Mouse (Mus musculus) MEL (cell line): Measurements from ENCODE around the gene Prkcq. TPM values are rescaled to one million over a fixed set of nuclear protein-coding genes. Genes with fewer than 3 reads are reported as not detected.

ENCODE experiments used
- DNase-seq: peaks from one replicate; pipeline ENCODE4 v3.0.0; 2011; ENCODE audit warnings: low read depth, low spot score
- H3K27ac ChIP-seq: 2 replicates; pipeline ENCODE4 v1.5.1; 2012; ENCODE audit warnings: low read depth, mild to moderate bottlenecking, control low read depth, low read length, moderate library complexity; ENCODE audit not compliant: control insufficient read depth
- H3K27me3 ChIP-seq, 2 experiments: fragments of 150-350 bp in 1 of 2; sonication (generic) in 1 of 2; 2 replicates each; pipeline ENCODE4 v1.6.1; 2012; ENCODE audit warnings: low read length in 2 of 2, mild to moderate bottlenecking in 2 of 2, improper control_type of control experiment in 1 of 2, moderate library complexity in 1 of 2; ENCODE audit not compliant: insufficient read depth in 2 of 2, control insufficient read depth in 1 of 2
- H3K36me3 ChIP-seq, 2 experiments: 2 replicates each; pipeline ENCODE4 v1.6.1; 2012 to 2014; ENCODE audit warnings: low read length in 2 of 2, improper control_type of control experiment in 1 of 2, inconsistent platforms in 1 of 2, mild to moderate bottlenecking in 1 of 2; ENCODE audit not compliant: insufficient read depth in 2 of 2, control insufficient read depth in 1 of 2
- H3K4me1 ChIP-seq, 2 experiments: fragments of 150-350 bp in 1 of 2; sonication (generic) in 1 of 2; 2 replicates each; pipeline ENCODE4 v1.6.1; 2012; ENCODE audit warnings: low read length in 2 of 2, improper control_type of control experiment in 1 of 2, mild to moderate bottlenecking in 1 of 2; ENCODE audit not compliant: insufficient read depth in 2 of 2, control insufficient read depth in 1 of 2
- H3K4me3 ChIP-seq, 2 experiments: fragments of 150-350 bp in 1 of 2; sonication (generic) in 1 of 2; 2 replicates each; pipeline ENCODE4 v1.5.1; 2012; ENCODE audit warnings: low read depth in 2 of 2, low read length in 2 of 2, mild to moderate bottlenecking in 2 of 2, moderate library complexity in 2 of 2, control low read depth in 1 of 2, improper control_type of control experiment in 1 of 2; ENCODE audit not compliant: control insufficient read depth in 1 of 2, insufficient read depth in 1 of 2
- H3K79me2 ChIP-seq: 2 replicates; pipeline ENCODE4 v1.6.1; 2012; ENCODE audit warnings: mild to moderate bottlenecking, low read length, moderate library complexity; ENCODE audit not compliant: control insufficient read depth, poor library complexity, insufficient read depth
- H3K9ac ChIP-seq: 2 replicates; pipeline ENCODE4 v1.6.1; 2012; ENCODE audit warnings: low read depth, mild to moderate bottlenecking, control low read depth, low read length, moderate library complexity; ENCODE audit not compliant: control insufficient read depth, poor library complexity, severe bottlenecking
- H3K9me3 ChIP-seq: fragments of 150-350 bp; sonication (generic); replicated peaks from 2 replicates; pipeline ENCODE4 v1.6.1; 2012; ENCODE audit warnings: mild to moderate bottlenecking, low read length, improper control_type of control experiment, moderate library complexity; ENCODE audit not compliant: insufficient read depth
- CHD1 ChIP-seq: IDR thresholded peaks from 2 replicates; pipeline ENCODE4 v1.6.1; 2012; ENCODE audit warnings: low read depth, mild to moderate bottlenecking, inconsistent platforms, low read length, improper control_type of control experiment
- CHD2 ChIP-seq: IDR thresholded peaks from 2 replicates; pipeline ENCODE4 v1.6.1; 2011; ENCODE audit warnings: low read length, improper control_type of control experiment
- CTCF ChIP-seq, 3 experiments: IDR thresholded peaks in 2 of 3; conservative IDR thresholded peaks in 1 of 3; 2 replicates each; pipeline ENCODE4 v1.5.1; 2011 to 2012; ENCODE audit warnings: low read length in 3 of 3, low read depth in 2 of 3, mild to moderate bottlenecking in 2 of 3, improper control_type of control experiment in 1 of 3, inconsistent platforms in 1 of 3, mixed read lengths in 1 of 3, moderate library complexity in 1 of 3; ENCODE audit not compliant: control insufficient read depth in 1 of 3, insufficient read depth in 1 of 3, poor library complexity in 1 of 3, severe bottlenecking in 1 of 3
- EP300 ChIP-seq, 2 experiments: IDR thresholded peaks; 2 replicates each; pipeline ENCODE4 v1.6.1; 2011; ENCODE audit warnings: improper control_type of control experiment in 2 of 2, low read length in 2 of 2, low read depth in 1 of 2, mild to moderate bottlenecking in 1 of 2
- GABPA ChIP-seq: IDR thresholded peaks from 2 replicates; pipeline ENCODE4 v1.6.1; 2012; ENCODE audit warnings: low read depth, mild to moderate bottlenecking, inconsistent platforms, low read length, improper control_type of control experiment, moderate library complexity
- GATA1 ChIP-seq: IDR thresholded peaks from 2 replicates; pipeline ENCODE4 v1.6.1; 2011; ENCODE audit warnings: low read depth, low read length, improper control_type of control experiment
- JUND ChIP-seq: IDR thresholded peaks from 2 replicates; pipeline ENCODE4 v1.6.1; 2011; ENCODE audit warnings: low read depth, mild to moderate bottlenecking, improper control_type of control experiment, low read length
- MAFK ChIP-seq: IDR thresholded peaks from 2 replicates; pipeline ENCODE4 v1.6.1; 2011; ENCODE audit warnings: low read depth, mild to moderate bottlenecking, low read length, improper control_type of control experiment, borderline replicate concordance
- MAX ChIP-seq: IDR thresholded peaks from 2 replicates; pipeline ENCODE4 v1.6.1; 2011; ENCODE audit warnings: low read length, improper control_type of control experiment
- MEF2A ChIP-seq: IDR thresholded peaks from 2 replicates; pipeline ENCODE4 v1.6.1; 2014; ENCODE audit warnings: low read depth, mild to moderate bottlenecking, inconsistent platforms, low read length, improper control_type of control experiment; ENCODE audit not compliant: poor library complexity, insufficient replicate concordance, severe bottlenecking; ENCODE audit errors: extremely low read depth
- MYB ChIP-seq: IDR thresholded peaks from 2 replicates; pipeline ENCODE4 v1.6.1; 2011; ENCODE audit warnings: mild to moderate bottlenecking, low read depth, low read length, improper control_type of control experiment
- MYC ChIP-seq: IDR thresholded peaks from 2 replicates; pipeline ENCODE4 v1.6.1; 2011; ENCODE audit warnings: low read depth, mild to moderate bottlenecking, low read length, improper control_type of control experiment, moderate library complexity
- NELFE ChIP-seq: IDR thresholded peaks from 2 replicates; pipeline ENCODE4 v1.6.1; 2011; ENCODE audit warnings: low read depth, low read length, improper control_type of control experiment
- NRF1 ChIP-seq: IDR thresholded peaks from 2 replicates; pipeline ENCODE4 v1.6.1; 2014; ENCODE audit warnings: low read depth, mild to moderate bottlenecking, inconsistent platforms, low read length, improper control_type of control experiment, moderate library complexity; ENCODE audit not compliant: poor library complexity, insufficient read depth, severe bottlenecking
- POLR2A ChIP-seq, 2 experiments: IDR thresholded peaks; 2 replicates each; pipeline ENCODE4 v1.6.1; 2011 to 2012; ENCODE audit warnings: low read length in 2 of 2, mild to moderate bottlenecking in 2 of 2, control low read depth in 1 of 2, improper control_type of control experiment in 1 of 2, low read depth in 1 of 2, moderate library complexity in 1 of 2; ENCODE audit not compliant: control insufficient read depth in 1 of 2, insufficient read depth in 1 of 2, poor library complexity in 1 of 2
- POLR2AphosphoS5 ChIP-seq: IDR thresholded peaks from 2 replicates; pipeline ENCODE4 v1.6.1; 2012; ENCODE audit warnings: low read depth, borderline replicate concordance, mild to moderate bottlenecking, inconsistent platforms, low read length, moderate library complexity, mixed read lengths
- RAD21 ChIP-seq: IDR thresholded peaks from 2 replicates; pipeline ENCODE4 v1.6.1; 2011; ENCODE audit warnings: mild to moderate bottlenecking, low read depth, low read length, improper control_type of control experiment
- SIN3A ChIP-seq: IDR thresholded peaks from 2 replicates; pipeline ENCODE4 v1.6.1; 2012; ENCODE audit warnings: low read length, improper control_type of control experiment, inconsistent platforms
- SMC3 ChIP-seq: IDR thresholded peaks from 2 replicates; pipeline ENCODE4 v1.6.1; 2011; ENCODE audit warnings: low read depth, low read length, improper control_type of control experiment
- TAL1 ChIP-seq: IDR thresholded peaks from 2 replicates; pipeline ENCODE4 v1.6.1; 2012; ENCODE audit warnings: mild to moderate bottlenecking, inconsistent platforms, low read length, moderate library complexity, mixed read lengths
- UBTF ChIP-seq: IDR thresholded peaks from 2 replicates; pipeline ENCODE4 v1.6.1; 2012; ENCODE audit warnings: low read depth, mild to moderate bottlenecking, inconsistent platforms, low read length, improper control_type of control experiment, moderate library complexity, borderline replicate concordance; ENCODE audit not compliant: insufficient read depth
- USF1 ChIP-seq: IDR thresholded peaks from 2 replicates; pipeline ENCODE4 v1.6.1; 2014; ENCODE audit warnings: low read depth, mild to moderate bottlenecking, inconsistent platforms, low read length, improper control_type of control experiment, moderate library complexity
- USF2 ChIP-seq, 2 experiments: IDR thresholded peaks; 2 replicates each; pipeline ENCODE4 v1.6.1; 2011 to 2012; ENCODE audit warnings: improper control_type of control experiment in 2 of 2, low read length in 2 of 2, borderline replicate concordance in 1 of 2, inconsistent platforms in 1 of 2, low read depth in 1 of 2, mild to moderate bottlenecking in 1 of 2; ENCODE audit not compliant: insufficient read depth in 1 of 2
- ZKSCAN1 ChIP-seq: IDR thresholded peaks from 2 replicates; pipeline ENCODE4 v1.6.1; 2012; ENCODE audit warnings: low read depth, mild to moderate bottlenecking, inconsistent platforms, low read length, improper control_type of control experiment, moderate library complexity
- ZMIZ1 ChIP-seq: IDR thresholded peaks from 2 replicates; pipeline ENCODE4 v1.6.1; 2012; ENCODE audit warnings: low read depth, mild to moderate bottlenecking, inconsistent platforms, low read length, improper control_type of control experiment, moderate library complexity
- polyA plus RNA-seq, 2 experiments: library from polyadenylated mRNA; stranded (reverse) in 1 of 2; unstranded in 1 of 2; fragments of >175 nt in 1 of 2; fragments of >200 nt in 1 of 2; gene quantifications; 2 replicates each; pipeline versions ENCODE4 v1.2.1 to v1.2.4; 2012; ENCODE audit warnings: low replicate concordance in 2 of 2, low read depth in 1 of 2; ENCODE audit not compliant: insufficient read length in 2 of 2, insufficient read depth in 1 of 2, missing spikeins in 1 of 2
- total RNA-seq: library from RNA; depleted of rRNA; stranded (reverse); fragments of 300-350 nt; gene quantifications from 2 replicates; pipeline ENCODE4 v1.2.3, GENCODE M21; 2012

Prkcq gene
- total and polyA plus RNA-seq, 3 experiments, result 0.12 to 0.19 TPM; not detected in 1

DNA sequence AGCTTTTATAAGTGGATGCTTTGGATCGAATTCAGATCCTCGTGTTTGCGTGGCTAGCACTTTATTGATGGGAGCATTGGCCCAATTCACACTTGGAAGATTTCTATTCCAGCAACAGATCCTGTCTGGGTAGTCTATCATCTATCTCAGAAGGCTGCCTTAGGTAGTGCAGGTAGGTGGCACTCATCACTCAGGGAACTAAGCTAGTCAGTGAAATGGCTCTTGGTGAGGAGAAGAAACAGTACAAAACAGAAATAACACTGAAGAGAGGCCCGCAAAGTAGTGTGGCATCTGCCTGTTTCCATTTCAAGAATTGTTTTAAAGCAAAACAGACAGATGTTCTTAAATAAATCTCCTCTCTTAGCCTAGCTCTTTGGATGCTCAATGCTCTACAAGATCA lies 10.6 kb upstream of the Prkcq start:
- Histone ChIP-seq H3K36me3 (no peaks in the 10 kb centered on the region), H3K4me3 (no peak overlapping the region), H3K4me1 (no peaks in the 10 kb centered on the region), H3K27me3 (peaks cover 0 to 2% of the 10 kb centered on the region in 2 experiments; a peak in 2 of 4 replicates), H3K9ac (no peak overlapping the region), H3K9me3 (no peaks in the 10 kb centered on the region), H3K27ac (no peak overlapping the region), H3K79me2 (no peaks in the 10 kb centered on the region)
- no peak for TF ChIP-seq CHD1
- peak; percentile 5 for TF ChIP-seq RAD21
- TF ChIP-seq USF2 (IDR thresholded peaks at IDR 0.05; ENCODE audit: borderline replicate concordance in 1 of 2, insufficient read depth in 1 of 2, low read depth in 1 of 2, low read length in 2 of 2), result no peak
- no peak for DNase-seq

DNA sequence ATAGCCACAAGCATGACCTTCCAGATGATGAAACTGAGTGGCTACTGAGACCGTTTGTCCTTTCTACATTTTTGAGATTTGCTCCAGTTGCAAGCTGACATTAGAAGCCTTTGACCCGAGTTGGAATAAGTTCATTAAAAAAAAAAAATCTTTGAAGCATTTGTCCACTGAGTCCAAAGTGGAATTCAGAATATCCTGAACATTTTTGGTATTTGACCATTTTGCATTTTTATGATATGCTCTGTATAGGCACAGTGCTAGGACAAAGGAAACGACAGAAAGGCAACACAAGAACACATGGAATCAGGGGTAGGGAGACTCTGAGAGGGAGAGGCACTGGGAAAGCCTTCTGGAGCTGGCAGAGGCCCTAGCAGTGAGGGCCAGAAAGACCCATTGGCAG lies 9.2 kb upstream of the Prkcq start:
- no peak for DNase-seq

DNA sequence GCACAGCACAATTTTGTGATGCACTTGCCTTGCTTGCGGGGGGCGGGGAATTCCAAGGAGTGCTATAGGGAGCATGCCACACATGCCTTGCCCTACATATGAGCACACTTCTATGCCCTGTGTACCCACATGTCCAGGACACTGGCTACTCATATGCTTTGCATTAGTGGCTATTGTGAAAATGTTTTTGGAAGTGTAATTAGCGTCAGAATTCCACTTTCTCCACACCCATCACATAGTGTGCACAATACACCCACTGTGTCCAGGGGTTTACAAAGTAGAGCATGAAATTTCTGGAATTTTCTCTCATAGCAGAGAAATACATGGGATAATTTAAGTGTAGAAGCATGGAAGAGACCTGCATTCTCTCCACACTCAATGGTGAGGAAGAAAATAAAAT lies 7.7 kb upstream of the Prkcq start:
- Histone ChIP-seq H3K27ac (no peak overlapping the region), H3K9ac (no peak overlapping the region), H3K36me3 (no peaks in the 10 kb centered on the region), H3K4me3 (no peak overlapping the region), H3K4me1 (no peaks in the 10 kb centered on the region), H3K9me3 (no peaks in the 10 kb centered on the region), H3K79me2 (no peaks in the 10 kb centered on the region), H3K27me3 (peaks cover 4% of the 10 kb centered on the region in 2 experiments)
- no peak for DNase-seq
- TF ChIP-seq MEF2A, result no peak
- TF ChIP-seq GATA1, result no peak
- TF ChIP-seq USF1, result no peak
- TF ChIP-seq NELFE, result no peak
- TF ChIP-seq CTCF (IDR thresholded peaks at IDR 0.05 in 2 of 3, conservative IDR thresholded peaks at IDR 0.05 in 1 of 3; ENCODE audit: control insufficient read depth in 1 of 3, insufficient read depth in 1 of 3, low read depth in 2 of 3, low read length in 3 of 3, poor library complexity in 1 of 3, severe bottlenecking in 1 of 3), result no peak
- no peak for TF ChIP-seq MAX
- TF ChIP-seq GABPA, result no peak
- no peak for TF ChIP-seq POLR2AphosphoS5
- TF ChIP-seq ZMIZ1, result no peak
- no peak for TF ChIP-seq RAD21
- TF ChIP-seq CHD2, result no peak
- no peak for TF ChIP-seq ZKSCAN1
- no peak for TF ChIP-seq MYC
- no peak for TF ChIP-seq SIN3A
- no peak for TF ChIP-seq NRF1
- TF ChIP-seq MYB, result no peak
- no peak for TF ChIP-seq UBTF

More for the DNA sequence above, 9.2 kb upstream of the Prkcq start:
- no peak for TF ChIP-seq POLR2A (IDR thresholded peaks at IDR 0.05; ENCODE audit: control insufficient read depth in 1 of 2, insufficient read depth in 1 of 2, low read depth in 1 of 2, low read length in 2 of 2, poor library complexity in 1 of 2)
- TF ChIP-seq EP300 (IDR thresholded peaks at IDR 0.05; ENCODE audit: low read depth in 1 of 2, low read length in 2 of 2), result no peak
- no peak for TF ChIP-seq POLR2AphosphoS5
- no peak for TF ChIP-seq TAL1
- TF ChIP-seq ZMIZ1, result no peak
- no peak for TF ChIP-seq MYC
- TF ChIP-seq NELFE, result no peak
- no peak for TF ChIP-seq SMC3
- no peak for TF ChIP-seq JUND
- no peak for TF ChIP-seq UBTF
- TF ChIP-seq SIN3A, result no peak
- TF ChIP-seq USF1, result no peak
- TF ChIP-seq MAFK, result no peak
- TF ChIP-seq MAX, result no peak
- TF ChIP-seq CHD2, result no peak
- no peak for TF ChIP-seq GATA1
- TF ChIP-seq USF2 (IDR thresholded peaks at IDR 0.05; ENCODE audit: borderline replicate concordance in 1 of 2, insufficient read depth in 1 of 2, low read depth in 1 of 2, low read length in 2 of 2), result no peak
- Histone ChIP-seq H3K9me3 (no peaks in the 10 kb centered on the region), H3K36me3 (no peaks in the 10 kb centered on the region), H3K4me1 (no peaks in the 10 kb centered on the region), H3K4me3 (no peak overlapping the region), H3K79me2 (no peaks in the 10 kb centered on the region), H3K27me3 (peaks cover 0 to 2% of the 10 kb centered on the region in 2 experiments; a peak in 2 of 4 replicates), H3K27ac (no peak overlapping the region), H3K9ac (no peak overlapping the region)
